Mouse (Mus musculus) testis, postnatal 14 days (tissue): ENCODE measurements around the gene Shq1.

ENCODE experiments used
- DNase-seq: peaks from one replicate; pipeline ENCODE4 v3.0.0; 2021; ENCODE audit warnings: low spot score

Gene Shq1

GRCm38 (mm10) chr6:100670880-100671344, at the start of gene Shq1:
Gene Shq1 (minus strand): TSS chr6:100671157.
- DNase-seq: peak; percentile 88

GRCm38 (mm10) chr6:100720098-100720501, 49.1 kb upstream of the Shq1 start:
- no peak for DNase-seq

- DNase-seq: no peak
Measured at GRCm38 (mm10) chr6:100716817-100717216, 45.9 kb upstream of the Shq1 start.

- DNase-seq: no peak
Measured at GRCm38 (mm10) chr6:100716152-100716551, 45.2 kb upstream of the Shq1 start.

- DNase-seq: no peak
Measured at GRCm38 (mm10) chr6:100715296-100715828, 44.4 kb upstream of the Shq1 start.

- DNase-seq: no peak
Measured at GRCm38 (mm10) chr6:100710866-100711265, 39.9 kb upstream of the Shq1 start.

- DNase-seq: no peak
Measured at GRCm38 (mm10) chr6:100710170-100710569, 39.2 kb upstream of the Shq1 start.

GRCm38 (mm10) chr6:100709483-100709882, 38.5 kb upstream of the Shq1 start:
- DNase-seq: peak; percentile 26

GRCm38 (mm10) chr6:100708996-100709395, 38.0 kb upstream of the Shq1 start:
- DNase-seq: no peak

- no peak for DNase-seq
Measured at GRCm38 (mm10) chr6:100708248-100708647, 37.3 kb upstream of the Shq1 start.

- DNase-seq: no peak
Measured at GRCm38 (mm10) chr6:100707557-100707956, 36.6 kb upstream of the Shq1 start.

GRCm38 (mm10) chr6:100706861-100707260, 35.9 kb upstream of the Shq1 start:
- no peak for DNase-seq

GRCm38 (mm10) chr6:100705366-100705811, 34.4 kb upstream of the Shq1 start:
- DNase-seq: no peak

GRCm38 (mm10) chr6:100704574-100705365, 33.8 kb upstream of the Shq1 start, which contains the start of gene Gxylt2:
Gene Gxylt2 (plus strand): TSS chr6:100704734.
- DNase-seq: peak; percentile 53

GRCm38 (mm10) chr6:100704197-100704573, 33.2 kb upstream of the Shq1 start:
- no peak for DNase-seq

- DNase-seq: no peak
Measured at GRCm38 (mm10) chr6:100700774-100701173, 29.8 kb upstream of the Shq1 start.

GRCm38 (mm10) chr6:100699986-100700385, 29.0 kb upstream of the Shq1 start:
- DNase-seq: no peak

- no peak for DNase-seq
Measured at GRCm38 (mm10) chr6:100686341-100686740, 15.4 kb upstream of the Shq1 start.

- no peak for DNase-seq
Measured at GRCm38 (mm10) chr6:100678636-100679035, 7.7 kb upstream of the Shq1 start.

- DNase-seq: no peak
Measured at GRCm38 (mm10) chr6:100676461-100676860, 5.5 kb upstream of the Shq1 start.

- no peak for DNase-seq
Measured at GRCm38 (mm10) chr6:100674974-100675373, 4.0 kb upstream of the Shq1 start.

- DNase-seq: no peak
Measured at GRCm38 (mm10) chr6:100671401-100671800, 444 bp upstream of the Shq1 start.

GRCm38 (mm10) chr6:100670370-100670841, 551 bp downstream of the Shq1 start:
- peak; percentile 55 for DNase-seq
